Mouse (Mus musculus): ENCODE measurements around the gene Abca8b. TPM values are rescaled to one million over a fixed set of nuclear protein-coding genes. Genes with fewer than 3 reads are reported as not detected.
"Not testable (repeated sequence)": the region's sequence is repeated elsewhere in the genome, so short reads cannot be mapped to it uniquely, and the experiment has no call there.

The Abca8b gene
- polyA plus RNA-seq, 1 experiment from 2014 or later = 0.54 TPM

DNA sequence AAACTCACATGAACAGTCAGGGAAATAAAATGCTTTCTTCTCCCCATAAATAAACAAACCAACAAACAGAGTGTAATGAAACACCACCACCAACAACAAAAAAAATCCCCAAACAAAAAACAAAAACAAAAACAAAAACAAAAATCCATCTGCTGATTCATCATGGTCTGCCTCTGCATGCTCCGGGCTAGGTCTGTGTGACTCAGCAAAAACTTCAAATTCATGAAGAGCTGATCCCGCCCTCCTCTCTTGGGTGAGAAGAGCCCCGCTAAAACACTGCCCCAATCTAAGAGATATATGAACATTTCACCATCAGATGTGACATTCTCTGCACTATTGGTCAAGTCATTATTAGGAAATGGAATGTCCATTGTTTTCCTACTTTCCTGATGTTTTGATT, 4.4 kb downstream of the Abca8b start:
- no peak for ATAC-seq
- 68% methylated on average over 3 of the region's 3 CpGs for WGBS
- no peak overlapping the region for H3K4me2 ChIP-seq (replicated peaks; ENCODE audit: low read depth, low read length)
- peak; percentile 7 for DNase-seq (ENCODE audit: low spot score)
- no peaks in the 10 kb centered on the region; the same call in 1 of the 2 replicates for H3K4me1 ChIP-seq (ENCODE audit: insufficient read depth, low read depth, low read length)
- no peaks in the 10 kb centered on the region for H3K36me3 ChIP-seq (ENCODE audit: insufficient read depth, low read length)
- no peaks in the 10 kb centered on the region for H3K9me3 ChIP-seq (ENCODE audit: low read length)
- H3K9ac ChIP-seq (replicated peaks; ENCODE audit: low read depth) = no peak overlapping the region
- no peaks in the 10 kb centered on the region for H3K27me3 ChIP-seq (replicated peaks; ENCODE audit: insufficient read depth, low read length)
- H3K4me3 ChIP-seq (ENCODE audit: low read depth, low read length) = no peak overlapping the region
- TF ChIP-seq EP300 (IDR thresholded peaks at IDR 0.05) = no peak
- no peak overlapping the region for H3K27ac ChIP-seq (ENCODE audit: low read length)

DNA sequence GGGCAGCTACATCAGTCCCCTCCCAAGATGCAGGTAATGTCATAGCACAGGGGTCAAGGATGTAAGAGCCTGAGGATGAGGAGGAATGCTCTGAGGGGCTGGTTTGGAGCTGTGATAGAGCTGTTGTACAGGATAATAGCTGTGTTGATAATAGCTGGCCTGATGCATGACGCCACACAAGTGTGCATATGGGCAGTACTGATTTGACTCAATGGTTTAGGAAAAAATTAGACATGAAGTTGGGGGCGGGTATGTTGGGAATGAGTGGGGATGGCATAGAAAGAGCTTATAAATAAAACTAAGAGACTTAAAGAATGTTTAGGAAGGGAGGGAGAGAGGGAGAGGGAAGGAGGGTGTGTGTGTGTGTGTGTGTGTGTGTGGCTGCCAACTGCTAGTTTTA, 5.4 kb downstream of the Abca8b start:
- no peak for TF ChIP-seq CTCF (IDR thresholded peaks at IDR 0.05)
- no peak for TF ChIP-seq EP300 (IDR thresholded peaks at IDR 0.05)
- no peak for DNase-seq (ENCODE audit: low spot score)

DNA sequence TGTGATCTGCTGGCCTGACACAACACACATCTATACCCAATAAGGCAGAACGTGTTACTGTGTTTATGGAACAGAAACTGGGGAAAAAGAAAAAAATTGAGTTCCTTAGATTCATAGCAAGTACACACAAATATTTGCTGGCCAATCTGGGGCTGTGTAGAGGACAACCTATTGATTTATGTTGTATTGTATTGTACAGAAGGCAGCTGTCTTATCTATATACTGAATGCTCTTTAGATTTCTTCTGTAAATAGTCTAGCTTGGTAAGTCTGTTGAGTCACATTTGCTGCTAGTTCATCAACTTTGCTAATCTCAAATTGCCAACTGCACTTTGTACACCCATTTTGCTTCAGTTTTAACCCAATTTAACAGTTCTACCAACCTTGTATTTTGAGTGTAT, 7.5 kb downstream of the Abca8b start:
- no peaks in the 10 kb centered on the region for H3K36me3 ChIP-seq (ENCODE audit: insufficient read depth, low read length)
- H3K4me3 ChIP-seq (ENCODE audit: low read depth, low read length) = no peak overlapping the region
- H3K4me2 ChIP-seq (replicated peaks; ENCODE audit: low read depth, low read length) = no peak overlapping the region
- no peak overlapping the region for H3K27ac ChIP-seq (ENCODE audit: low read length)
- DNase-seq (ENCODE audit: low spot score) (no peak), ATAC-seq (no peak)
- H3K9me3 ChIP-seq (ENCODE audit: low read length) = no peaks in the 10 kb centered on the region
- no peak overlapping the region for H3K9ac ChIP-seq (replicated peaks; ENCODE audit: low read depth)
- no peaks in the 10 kb centered on the region for H3K27me3 ChIP-seq (replicated peaks; ENCODE audit: insufficient read depth, low read length)
- WGBS = 4% methylated on average over 1 of the region's 1 CpGs
- no peaks in the 10 kb centered on the region for H3K4me1 ChIP-seq (ENCODE audit: insufficient read depth, low read depth, low read length)
- TF ChIP-seq CTCF (IDR thresholded peaks at IDR 0.05) (no peak), EP300 (IDR thresholded peaks at IDR 0.05) (no peak)

More for the DNA sequence above, 5.4 kb downstream of the Abca8b start:
- no peaks in the 10 kb centered on the region for H3K9me3 ChIP-seq (ENCODE audit: low read length)
- H3K4me3 ChIP-seq (ENCODE audit: low read depth, low read length) = no peak overlapping the region
- no peak overlapping the region for H3K4me2 ChIP-seq (replicated peaks; ENCODE audit: low read depth, low read length)
- H3K36me3 ChIP-seq (ENCODE audit: insufficient read depth, low read length) = no peaks in the 10 kb centered on the region
- ATAC-seq = no peak
- no peaks in the 10 kb centered on the region for H3K4me1 ChIP-seq (ENCODE audit: insufficient read depth, low read depth, low read length)
- no peak overlapping the region for H3K27ac ChIP-seq (ENCODE audit: low read length)
- 87% methylated on average over 2 of the region's 2 CpGs for WGBS
- no peak overlapping the region for H3K9ac ChIP-seq (replicated peaks; ENCODE audit: low read depth)
- no peaks in the 10 kb centered on the region for H3K27me3 ChIP-seq (replicated peaks; ENCODE audit: insufficient read depth, low read length)

DNA sequence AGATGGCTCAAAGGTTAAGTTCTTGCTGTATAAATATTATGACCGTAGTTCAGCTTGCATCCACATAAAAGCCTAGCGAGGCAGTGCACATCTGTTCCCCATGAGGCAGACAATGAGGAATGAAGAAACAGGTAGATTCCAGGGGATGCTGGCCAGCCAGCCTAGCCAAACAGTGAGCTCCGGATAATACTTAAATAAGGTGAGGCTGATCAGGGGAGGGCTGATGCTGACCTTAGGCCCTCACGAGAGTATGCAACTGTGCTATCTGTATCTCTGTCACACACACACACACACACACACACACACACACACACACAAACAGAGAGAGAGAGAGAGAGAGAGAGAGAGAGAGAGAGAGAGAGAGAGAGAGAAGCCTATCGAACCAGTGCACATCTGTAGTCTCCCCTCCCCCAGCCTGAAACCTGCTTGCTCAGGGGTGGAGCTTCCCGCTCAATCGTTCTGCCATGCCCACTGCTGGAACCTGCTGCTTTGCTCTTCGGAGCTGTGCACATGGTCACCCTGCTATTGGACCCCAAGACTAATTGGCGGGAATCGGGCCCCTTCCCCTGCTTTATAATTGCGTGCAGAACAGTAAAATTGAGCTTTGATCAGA, 8.1 kb downstream of the Abca8b start:
- not testable (repeated sequence) for H3K9ac ChIP-seq (replicated peaks; ENCODE audit: low read depth); H3K27ac ChIP-seq (ENCODE audit: low read length); H3K9me3 ChIP-seq (ENCODE audit: low read length); H3K27me3 ChIP-seq (replicated peaks; ENCODE audit: insufficient read depth, low read length); H3K4me3 ChIP-seq (ENCODE audit: low read depth, low read length); ATAC-seq; H3K36me3 ChIP-seq (ENCODE audit: insufficient read depth, low read length); H3K4me2 ChIP-seq (replicated peaks; ENCODE audit: low read depth, low read length); DNase-seq (ENCODE audit: low spot score); H3K4me1 ChIP-seq (ENCODE audit: insufficient read depth, low read depth, low read length)
- 39% methylated on average over 11 of the region's 11 CpGs for WGBS

DNA sequence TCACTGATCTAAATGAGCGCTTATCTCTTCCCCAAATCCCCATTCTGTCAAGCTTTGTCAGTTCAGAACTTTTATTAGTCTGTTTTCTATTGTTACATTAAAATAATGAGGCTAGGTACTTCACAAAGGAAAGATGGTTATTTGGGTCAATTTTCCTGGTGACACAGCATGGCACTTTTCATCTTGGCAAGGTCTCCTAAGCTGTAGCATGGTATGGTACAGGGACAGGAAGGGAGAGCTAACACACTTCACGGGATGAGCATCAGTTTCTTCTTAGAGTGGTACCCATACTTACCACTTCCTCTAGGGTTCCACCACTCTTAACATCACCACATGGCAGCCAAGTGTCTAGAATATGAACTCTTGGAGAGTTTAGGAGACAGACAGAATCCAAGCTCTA, 13.8 kb downstream of the Abca8b start:
- Histone ChIP-seq H3K4me1 (ENCODE audit: insufficient read depth, low read depth, low read length) (no peaks in the 10 kb centered on the region), H3K4me2 (replicated peaks; ENCODE audit: low read depth, low read length) (no peak overlapping the region), H3K27ac (ENCODE audit: low read length) (no peak overlapping the region), H3K27me3 (replicated peaks; ENCODE audit: insufficient read depth, low read length) (no peaks in the 10 kb centered on the region), H3K9ac (replicated peaks; ENCODE audit: low read depth) (no peak overlapping the region), H3K9me3 (ENCODE audit: low read length) (no peaks in the 10 kb centered on the region), H3K4me3 (ENCODE audit: low read depth, low read length) (no peak overlapping the region), H3K36me3 (ENCODE audit: insufficient read depth, low read length) (no peaks in the 10 kb centered on the region)
- DNase-seq (ENCODE audit: low spot score) = no peak
- TF ChIP-seq EP300 (IDR thresholded peaks at IDR 0.05) = no peak
- no peak for TF ChIP-seq CTCF (IDR thresholded peaks at IDR 0.05)
- WGBS = 88% methylated on average over 2 of the region's 2 CpGs
- ATAC-seq = no peak

DNA sequence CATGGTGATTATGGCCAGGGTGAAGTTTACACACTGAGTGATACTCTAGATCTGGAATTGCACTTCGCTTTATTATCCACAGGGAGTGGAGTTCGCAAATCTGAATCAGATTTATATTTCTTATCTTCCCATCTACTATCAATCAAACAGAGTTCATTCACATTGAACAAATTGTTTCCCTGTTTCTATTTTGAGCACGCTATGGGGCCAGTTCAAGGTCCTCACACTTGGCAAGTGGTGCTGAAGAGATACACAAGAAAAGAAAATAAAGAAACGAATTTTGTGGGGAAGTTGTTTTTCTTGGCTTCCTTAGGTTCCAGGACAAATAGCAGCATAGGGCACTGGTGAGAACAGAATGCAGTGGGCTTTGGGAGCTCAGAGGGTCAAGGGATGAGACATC, 25.1 kb downstream of the Abca8b start:
- no peak overlapping the region for H3K9ac ChIP-seq (replicated peaks; ENCODE audit: low read depth)
- no peak for DNase-seq (ENCODE audit: low spot score)

More for the DNA sequence above, 25.1 kb downstream of the Abca8b start:
- no peak overlapping the region for H3K4me3 ChIP-seq (ENCODE audit: low read depth, low read length)
- 65% methylated on average over 4 of the region's 4 CpGs for WGBS
- no peak overlapping the region for H3K4me2 ChIP-seq (replicated peaks; ENCODE audit: low read depth, low read length)
- no peaks in the 10 kb centered on the region for H3K9me3 ChIP-seq (ENCODE audit: low read length)
- H3K27me3 ChIP-seq (replicated peaks; ENCODE audit: insufficient read depth, low read length) = no peaks in the 10 kb centered on the region
- no peaks in the 10 kb centered on the region for H3K4me1 ChIP-seq (ENCODE audit: insufficient read depth, low read depth, low read length)
- ATAC-seq = no peak
- TF ChIP-seq CTCF (IDR thresholded peaks at IDR 0.05) (no peak), EP300 (IDR thresholded peaks at IDR 0.05) (no peak)
- no peak overlapping the region for H3K27ac ChIP-seq (ENCODE audit: low read length)
- H3K36me3 ChIP-seq (ENCODE audit: insufficient read depth, low read length) = no peaks in the 10 kb centered on the region

Data from lung, postnatal 0 days (tissue).